Mouse (Mus musculus): Measurements from ENCODE around the gene Wfdc9. TPM values are rescaled to one million over a fixed set of nuclear protein-coding genes. Genes with fewer than 3 reads are reported as not detected.

Wfdc9 gene
- polyA plus RNA-seq, 1 experiment from 2014 or later, result not detected

DNA sequence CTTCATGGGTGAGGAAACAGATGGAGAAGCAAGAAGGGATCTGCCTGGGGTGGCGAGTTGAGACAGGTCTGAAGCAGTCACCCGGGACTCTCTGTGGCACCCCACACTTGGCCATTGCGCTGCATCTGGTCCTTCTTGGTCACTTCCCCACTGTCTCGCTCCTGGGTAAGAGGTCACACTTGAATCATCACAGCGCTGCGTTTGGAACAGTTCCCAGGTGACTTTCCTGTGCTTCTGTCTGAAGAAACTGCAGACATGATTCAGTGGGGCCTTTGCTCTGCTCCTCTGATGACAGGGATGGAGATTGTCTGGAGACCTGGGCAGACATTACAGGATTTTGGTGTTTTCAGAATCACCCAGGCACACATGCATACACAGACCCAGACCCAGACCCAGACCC lies 47.6 kb downstream of the Wfdc9 start:
- ATAC-seq (ENCODE audit: low FRiP score), result no peak
- WGBS, result 83% methylated on average over 6 of the region's 6 CpGs
- H3K27me3 ChIP-seq, result no peaks in the 10 kb centered on the region

DNA sequence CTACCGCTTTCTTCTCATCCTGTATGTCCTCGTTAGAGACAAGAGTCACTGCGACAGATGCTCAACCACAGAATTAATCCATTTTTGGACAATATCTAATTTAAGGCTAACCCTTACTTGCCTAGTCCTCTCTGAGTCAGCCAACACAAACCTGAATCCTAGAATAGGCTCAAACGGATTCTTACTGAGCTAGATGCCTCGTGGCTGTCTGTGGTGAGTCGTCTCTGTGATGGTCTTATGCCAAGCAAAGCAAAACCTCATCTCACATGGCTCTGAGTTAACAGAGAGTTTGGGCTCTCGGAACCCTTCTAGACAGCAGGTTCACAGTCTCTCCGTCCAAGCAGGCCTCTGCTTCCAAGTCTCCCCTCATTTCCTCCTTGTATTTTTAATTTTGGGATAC lies 52.0 kb downstream of the Wfdc9 start:
- Histone ChIP-seq H3K4me3 (no peak overlapping the region), H3K36me3 (no peaks in the 10 kb centered on the region), H3K27ac (no peak overlapping the region), H3K9me3 (no peaks in the 10 kb centered on the region; the same call in 1 of the 2 replicates), H3K9ac (no peak overlapping the region), H3K27me3 (no peaks in the 10 kb centered on the region), H3K4me2 (no peak overlapping the region), H3K4me1 (replicated peaks) (no peaks in the 10 kb centered on the region)
- WGBS, result 93% methylated on average over 8 of the region's 8 CpGs
- no peak for ATAC-seq (ENCODE audit: low FRiP score)

More for the DNA sequence above, 47.6 kb downstream of the Wfdc9 start:
- H3K4me1 ChIP-seq (replicated peaks), result no peaks in the 10 kb centered on the region
- no peak overlapping the region for H3K9ac ChIP-seq
- no peak overlapping the region for H3K27ac ChIP-seq
- H3K9me3 ChIP-seq, result no peaks in the 10 kb centered on the region
- no peak overlapping the region for H3K4me3 ChIP-seq
- no peaks in the 10 kb centered on the region for H3K36me3 ChIP-seq
- no peak overlapping the region for H3K4me2 ChIP-seq

DNA sequence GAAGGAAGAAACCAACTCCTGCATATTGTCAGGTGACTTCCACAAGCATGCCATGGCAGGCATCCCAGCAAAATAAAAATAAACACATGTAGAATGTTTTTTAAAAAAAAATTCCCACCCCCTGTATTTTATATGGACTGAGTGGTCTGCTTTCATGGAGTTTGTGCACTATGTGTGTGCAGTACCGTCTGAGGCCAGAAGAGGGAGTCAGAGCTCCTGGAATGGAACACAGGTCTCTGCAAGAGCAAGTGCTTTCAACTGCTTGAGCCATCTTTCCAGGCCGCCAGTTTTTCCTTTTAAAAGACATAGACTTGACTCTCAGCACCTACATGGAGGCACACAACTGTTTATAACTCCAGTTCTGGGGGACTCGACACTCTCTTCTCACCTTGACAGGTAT lies 52.9 kb downstream of the Wfdc9 start:
- H3K4me1 ChIP-seq (replicated peaks), result no peaks in the 10 kb centered on the region
- H3K9me3 ChIP-seq, result no peaks in the 10 kb centered on the region; the same call in 1 of the 2 replicates
- no peaks in the 10 kb centered on the region for H3K27me3 ChIP-seq
- ATAC-seq (ENCODE audit: low FRiP score), result no peak
- no peak overlapping the region for H3K27ac ChIP-seq
- H3K4me2 ChIP-seq, result no peak overlapping the region
- WGBS, result 95% methylated on average over 3 of the region's 3 CpGs
- H3K4me3 ChIP-seq, result no peak overlapping the region
- no peak overlapping the region for H3K9ac ChIP-seq
- no peaks in the 10 kb centered on the region for H3K36me3 ChIP-seq

DNA sequence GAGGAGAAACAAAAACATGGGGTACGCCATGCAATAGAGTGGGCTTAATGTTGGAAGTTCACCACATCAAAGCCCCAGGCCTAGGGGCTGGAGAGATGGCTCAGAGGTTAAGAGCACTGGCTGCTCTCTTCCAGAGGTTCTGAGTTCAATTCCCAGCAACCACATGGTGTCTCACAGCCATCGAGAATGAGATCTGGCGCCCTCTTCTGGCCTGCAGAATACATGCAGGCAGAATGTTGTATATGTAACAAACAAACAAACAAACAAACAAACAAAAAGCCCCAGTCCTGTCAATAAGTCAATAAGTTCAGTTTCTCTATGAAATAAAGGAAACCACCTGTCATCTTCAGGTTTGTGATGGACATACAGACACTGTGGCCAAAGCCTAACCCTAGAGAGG lies 56.2 kb downstream of the Wfdc9 start:
- no peak overlapping the region for H3K4me2 ChIP-seq
- 67% methylated on average over 3 of the region's 3 CpGs for WGBS
- H3K27me3 ChIP-seq, result no peaks in the 10 kb centered on the region
- ATAC-seq (ENCODE audit: low FRiP score), result no peak
- H3K4me1 ChIP-seq (replicated peaks), result no peaks in the 10 kb centered on the region
- H3K9ac ChIP-seq, result no peak overlapping the region
- no peaks in the 10 kb centered on the region for H3K36me3 ChIP-seq
- H3K27ac ChIP-seq, result no peak overlapping the region
- H3K9me3 ChIP-seq, result no peaks in the 10 kb centered on the region; the same call in 1 of the 2 replicates
- no peak overlapping the region for H3K4me3 ChIP-seq

Other genes starting within 250 kb of the Wfdc9 start
- gene Sdc4, start 212.7 kb downstream of the Wfdc9 start, polyA plus RNA-seq (2015; fragmentation: Nextera tagmentation; extraction: Ambion mirVana), result 9.0 and 9.7 TPM in 2 replicates
- 84.3 and 85.3 TPM in 2 replicates for gene Sys1, start 199.6 kb downstream of the Wfdc9 start, polyA plus RNA-seq (2015; fragmentation: Nextera tagmentation; extraction: Ambion mirVana)
- gene Gm20458, start 195.6 kb downstream of the Wfdc9 start, polyA plus RNA-seq (2015; fragmentation: Nextera tagmentation; extraction: Ambion mirVana), result 5.0 and 5.9 TPM in 2 replicates
- gene Trp53tg5, start 182.9 kb downstream of the Wfdc9 start, polyA plus RNA-seq (2015; fragmentation: Nextera tagmentation; extraction: Ambion mirVana), result 0.18 TPM in 1 of 2 replicates, not detected in the other
- 12.0 and 13.8 TPM in 2 replicates for gene Dbndd2, start 170.5 kb downstream of the Wfdc9 start, polyA plus RNA-seq (2015; fragmentation: Nextera tagmentation; extraction: Ambion mirVana)
- gene Pigt, start 159.1 kb downstream of the Wfdc9 start, polyA plus RNA-seq (2015; fragmentation: Nextera tagmentation; extraction: Ambion mirVana), result 67.3 and 71.1 TPM in 2 replicates
- 4.5 and 5.5 TPM in 2 replicates for gene Wfdc2, start 94.2 kb downstream of the Wfdc9 start, polyA plus RNA-seq (2015; fragmentation: Nextera tagmentation; extraction: Ambion mirVana)
- gene Spint3, start 83.1 kb downstream of the Wfdc9 start, polyA plus RNA-seq (2015; fragmentation: Nextera tagmentation; extraction: Ambion mirVana), result not detected in 2 replicates
- not detected in 2 replicates for gene Wfdc6a, start 71.1 kb downstream of the Wfdc9 start, polyA plus RNA-seq (2015; fragmentation: Nextera tagmentation; extraction: Ambion mirVana)
- gene Eppin, start 63.0 kb downstream of the Wfdc9 start, polyA plus RNA-seq (2015; fragmentation: Nextera tagmentation; extraction: Ambion mirVana), result not detected in 2 replicates
- gene Wfdc6b, start 43.1 kb downstream of the Wfdc9 start, polyA plus RNA-seq (2015; fragmentation: Nextera tagmentation; extraction: Ambion mirVana), result not detected in 2 replicates
- gene Wfdc8, start 43.0 kb downstream of the Wfdc9 start, polyA plus RNA-seq (2015; fragmentation: Nextera tagmentation; extraction: Ambion mirVana), result not detected in 2 replicates
- not detected in 2 replicates for gene Wfdc16, start 17.8 kb downstream of the Wfdc9 start, polyA plus RNA-seq (2015; fragmentation: Nextera tagmentation; extraction: Ambion mirVana)
- not detected in 2 replicates for gene Wfdc10, start 537 bp downstream of the Wfdc9 start, polyA plus RNA-seq (2015; fragmentation: Nextera tagmentation; extraction: Ambion mirVana)
- gene Wfdc11, start 17.5 kb upstream of the Wfdc9 start, polyA plus RNA-seq (2015; fragmentation: Nextera tagmentation; extraction: Ambion mirVana), result not detected in 2 replicates
- gene Wfdc13, start 28.5 kb upstream of the Wfdc9 start, polyA plus RNA-seq (2015; fragmentation: Nextera tagmentation; extraction: Ambion mirVana), result not detected in 2 replicates
- not detected in 2 replicates for gene Spint4, start 41.9 kb upstream of the Wfdc9 start, polyA plus RNA-seq (2015; fragmentation: Nextera tagmentation; extraction: Ambion mirVana)
- not detected in 2 replicates for gene Spint5, start 58.7 kb upstream of the Wfdc9 start, polyA plus RNA-seq (2015; fragmentation: Nextera tagmentation; extraction: Ambion mirVana)
- gene Wfdc3, start 89.3 kb upstream of the Wfdc9 start, polyA plus RNA-seq (2015; fragmentation: Nextera tagmentation; extraction: Ambion mirVana), result 0.95 and 1.2 TPM in 2 replicates
- gene Dnttip1, start 89.4 kb upstream of the Wfdc9 start, polyA plus RNA-seq (2015; fragmentation: Nextera tagmentation; extraction: Ambion mirVana), result 65.0 and 72.3 TPM in 2 replicates
- gene Ube2c, start 113.3 kb upstream of the Wfdc9 start, polyA plus RNA-seq (2015; fragmentation: Nextera tagmentation; extraction: Ambion mirVana), result 97.2 and 108 TPM in 2 replicates
- 1.3 and 3.9 TPM in 2 replicates for gene Tnnc2, start 123.4 kb upstream of the Wfdc9 start, polyA plus RNA-seq (2015; fragmentation: Nextera tagmentation; extraction: Ambion mirVana)
- gene Snx21, start 129.2 kb upstream of the Wfdc9 start, polyA plus RNA-seq (2015; fragmentation: Nextera tagmentation; extraction: Ambion mirVana), result 21.0 and 22.4 TPM in 2 replicates
- 19.4 and 19.8 TPM in 2 replicates for gene Acot8, start 148.3 kb upstream of the Wfdc9 start, polyA plus RNA-seq (2015; fragmentation: Nextera tagmentation; extraction: Ambion mirVana)
- 13.7 and 14.6 TPM in 2 replicates for gene Zswim3, start 148.5 kb upstream of the Wfdc9 start, polyA plus RNA-seq (2015; fragmentation: Nextera tagmentation; extraction: Ambion mirVana)
- gene Zswim1, start 166.1 kb upstream of the Wfdc9 start, polyA plus RNA-seq (2015; fragmentation: Nextera tagmentation; extraction: Ambion mirVana), result 23.9 and 24.3 TPM in 2 replicates
- gene Spata25, start 172.0 kb upstream of the Wfdc9 start, polyA plus RNA-seq (2015; fragmentation: Nextera tagmentation; extraction: Ambion mirVana), result not detected in 2 replicates
- 101 and 109 TPM in 2 replicates for gene Ctsa, start 176.3 kb upstream of the Wfdc9 start, polyA plus RNA-seq (2015; fragmentation: Nextera tagmentation; extraction: Ambion mirVana)
- gene Neurl2, start 176.9 kb upstream of the Wfdc9 start, polyA plus RNA-seq (2015; fragmentation: Nextera tagmentation; extraction: Ambion mirVana), result 5.4 and 5.9 TPM in 2 replicates
- gene Pltp, start 201.1 kb upstream of the Wfdc9 start, polyA plus RNA-seq (2015; fragmentation: Nextera tagmentation; extraction: Ambion mirVana), result 123 and 127 TPM in 2 replicates
- 87.8 and 95.3 TPM in 2 replicates for gene Pcif1, start 222.7 kb upstream of the Wfdc9 start, polyA plus RNA-seq (2015; fragmentation: Nextera tagmentation; extraction: Ambion mirVana)

Measured in hindbrain, embryonic 13.5 days (tissue).